Mouse (Mus musculus): ENCODE data around the gene Ksr2.

Gene Ksr2

GRCm38 (mm10) chr5:117482013-117482412 is 68.2 kb downstream of the Ksr2 start:
- no peak for DNase-seq (ENCODE audit: low read depth)

- DNase-seq (ENCODE audit: low read depth) = no peak
Observed at GRCm38 (mm10) chr5:117485411-117485810, 71.6 kb downstream of the Ksr2 start.

GRCm38 (mm10) chr5:117486092-117486491 is 72.3 kb downstream of the Ksr2 start:
- DNase-seq (ENCODE audit: low read depth) = no peak

- no peak for DNase-seq (ENCODE audit: low read depth)
Observed at GRCm38 (mm10) chr5:117488155-117488554, 74.4 kb downstream of the Ksr2 start.

- no peak for DNase-seq (ENCODE audit: low read depth)
Observed at GRCm38 (mm10) chr5:117488670-117489325, 75.0 kb downstream of the Ksr2 start.

- no peak for DNase-seq (ENCODE audit: low read depth)
Observed at GRCm38 (mm10) chr5:117492933-117493863, 79.4 kb downstream of the Ksr2 start.

- DNase-seq (ENCODE audit: low read depth) = peak; percentile 55
Observed at GRCm38 (mm10) chr5:117493947-117494346, 80.1 kb downstream of the Ksr2 start.

GRCm38 (mm10) chr5:117497084-117497483 is 83.3 kb downstream of the Ksr2 start:
- no peak for DNase-seq (ENCODE audit: low read depth)

- DNase-seq (ENCODE audit: low read depth) = no peak
Observed at GRCm38 (mm10) chr5:117502611-117503010, 88.8 kb downstream of the Ksr2 start.

- no peak for DNase-seq (ENCODE audit: low read depth)
Observed at GRCm38 (mm10) chr5:117504431-117504830, 90.6 kb downstream of the Ksr2 start.

GRCm38 (mm10) chr5:117505204-117505603 is 91.4 kb downstream of the Ksr2 start:
- no peak for DNase-seq (ENCODE audit: low read depth)

- DNase-seq (ENCODE audit: low read depth) = no peak
Observed at GRCm38 (mm10) chr5:117505769-117506168, 92.0 kb downstream of the Ksr2 start.

GRCm38 (mm10) chr5:117506406-117506805 is 92.6 kb downstream of the Ksr2 start:
- DNase-seq (ENCODE audit: low read depth) = peak; percentile 31

- peak; percentile 33 for DNase-seq (ENCODE audit: low read depth)
Observed at GRCm38 (mm10) chr5:117509511-117510375, 95.9 kb downstream of the Ksr2 start.

GRCm38 (mm10) chr5:117510864-117511263 is 97.1 kb downstream of the Ksr2 start:
- no peak for DNase-seq (ENCODE audit: low read depth)

- no peak for DNase-seq (ENCODE audit: low read depth)
Observed at GRCm38 (mm10) chr5:117515396-117515795, 101.6 kb downstream of the Ksr2 start.

- no peak for DNase-seq (ENCODE audit: low read depth)
Observed at GRCm38 (mm10) chr5:117515861-117516260, 102.1 kb downstream of the Ksr2 start.

- peak; percentile 41 for DNase-seq (ENCODE audit: low read depth)
Observed at GRCm38 (mm10) chr5:117516597-117516996, 102.8 kb downstream of the Ksr2 start.

GRCm38 (mm10) chr5:117519858-117520495 is 106.2 kb downstream of the Ksr2 start:
- no peak for DNase-seq (ENCODE audit: low read depth)

- DNase-seq (ENCODE audit: low read depth) = no peak
Observed at GRCm38 (mm10) chr5:117521156-117521555, 107.4 kb downstream of the Ksr2 start.

- no peak for DNase-seq (ENCODE audit: low read depth)
Observed at GRCm38 (mm10) chr5:117521701-117522100, 107.9 kb downstream of the Ksr2 start.

GRCm38 (mm10) chr5:117522471-117522870 is 108.7 kb downstream of the Ksr2 start:
- DNase-seq (ENCODE audit: low read depth) = no peak

All from c-Kit-positive CD71-negative TER-119-negative erythroid progenitor cells, embryonic 14.5 days (primary cell).